In the genomic region with DNA sequence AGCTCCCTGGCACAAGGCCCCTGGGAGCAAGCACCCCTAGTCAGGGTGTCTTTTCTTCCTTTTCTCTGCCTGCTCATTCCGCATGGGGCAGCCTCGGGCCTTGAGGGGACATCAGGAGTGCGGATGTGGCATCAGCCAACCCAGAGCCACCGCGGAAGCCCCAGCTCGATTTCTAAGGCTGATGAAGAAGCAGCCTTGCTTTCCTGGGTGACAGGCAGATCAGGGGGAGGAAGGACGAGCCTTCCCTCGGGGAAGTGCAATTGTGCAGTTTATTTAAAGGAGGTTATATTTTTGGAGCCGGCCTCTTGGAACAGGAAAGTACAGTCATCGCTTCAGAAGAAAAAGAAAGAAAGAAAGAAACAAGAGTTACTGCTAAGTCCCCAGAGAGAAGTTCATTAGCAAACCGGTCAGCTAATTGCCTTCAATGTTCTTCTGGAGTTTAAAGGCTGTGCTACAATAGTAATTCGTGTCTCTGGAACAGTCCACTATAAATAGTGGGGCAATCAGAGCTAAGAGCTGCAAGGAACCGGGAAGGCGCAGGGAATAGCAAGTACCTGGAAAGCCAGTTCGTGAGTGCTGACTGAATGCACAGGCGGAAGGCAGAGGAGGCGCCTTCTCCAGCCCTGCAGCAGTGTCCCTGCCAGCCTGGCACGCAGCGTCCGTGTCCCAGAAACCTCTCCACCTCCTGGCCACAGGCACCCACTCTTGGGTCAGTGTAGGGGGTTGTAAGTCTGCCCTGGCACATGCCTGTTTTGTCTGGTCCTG, we compare ENCODE assay signal across 12 mouse cellular contexts. TPM values are rescaled to one million over a fixed set of nuclear protein-coding genes. Genes with fewer than 3 reads are reported as not detected.
A peak's percentile ranks its signal among the peaks of the same experiment; 100 is the strongest.
DNase-seq lines count a peak whose midpoint lies in the region; ATAC-seq and TF ChIP-seq lines count a peak whose summit lies in the region.
"Had no signal": no experiment of that assay in that cellular context is flagged by ENCODE, and none has a peak within 500 bp of the region (broad histone marks: within the 10 kb centered on the region; RNA-seq: fewer than 3 reads in every experiment).

No protein-coding gene starts in this region.

- no peak for ATAC-seq in heart, postnatal 0 days (ENCODE audit: insufficient read depth, low read depth)
- no peak for ATAC-seq in stomach, embryonic 16.5 days (ENCODE audit: insufficient read depth, low FRiP score)
- no peak for ATAC-seq in stomach, postnatal 0 days (ENCODE audit: low FRiP score, low TSS enrichment)
- ATAC-seq in intestine, embryonic 16.5 days: no peak
- ATAC-seq: liver, postnatal 0 days had no signal

- 49% methylated on average over 20 of the region's 20 CpGs for WGBS in heart, postnatal 0 days
- 61% methylated on average over 20 of the region's 20 CpGs for WGBS in heart, embryonic 10.5 days
- 69% methylated on average over 20 of the region's 20 CpGs for WGBS in stomach, embryonic 16.5 days
- WGBS in stomach, postnatal 0 days: 72% methylated on average over 20 of the region's 20 CpGs
- 56% methylated on average over 20 of the region's 20 CpGs for WGBS in lung, adult 2 months
- WGBS in intestine, embryonic 16.5 days: 64% methylated on average over 20 of the region's 20 CpGs

- H3K27ac ChIP-seq in heart, postnatal 0 days (ENCODE audit: low read depth): no peak overlapping the region
- no peak overlapping the region for H3K27ac ChIP-seq in heart, embryonic 10.5 days
- H3K27ac ChIP-seq in stomach, embryonic 16.5 days (ENCODE audit: low read length): no peak overlapping the region
- H3K27ac ChIP-seq in stomach, postnatal 0 days (replicated peaks): no peak overlapping the region
- no peak overlapping the region for H3K27ac ChIP-seq in intestine, embryonic 16.5 days (ENCODE audit: low read length)

- no peaks in the 10 kb centered on the region for H3K9me3 ChIP-seq in heart, postnatal 0 days (replicated peaks; ENCODE audit: control insufficient read depth, low read length)
- H3K9me3 ChIP-seq in heart, embryonic 10.5 days: no peaks in the 10 kb centered on the region
- no peaks in the 10 kb centered on the region for H3K9me3 ChIP-seq in stomach, embryonic 16.5 days (replicated peaks; ENCODE audit: control insufficient read depth, low read length)
- H3K9me3 ChIP-seq in stomach, postnatal 0 days (ENCODE audit: control insufficient read depth, low read length): no peaks in the 10 kb centered on the region
- H3K9me3 ChIP-seq in intestine, embryonic 16.5 days (ENCODE audit: control insufficient read depth, low read length): no peaks in the 10 kb centered on the region

- H3K4me3 ChIP-seq in heart, postnatal 0 days (ENCODE audit: low read depth, low read length): no peak overlapping the region
- no peak overlapping the region for H3K4me3 ChIP-seq in heart, embryonic 10.5 days
- H3K4me3 ChIP-seq in stomach, embryonic 16.5 days (replicated peaks; ENCODE audit: low read length): no peak overlapping the region
- H3K4me3 ChIP-seq in stomach, postnatal 0 days (ENCODE audit: low read depth, low read length): no peak overlapping the region
- H3K4me3 ChIP-seq in lung, adult 2 months (replicated peaks; ENCODE audit: extremely low read depth, low read depth, low read length): no peak overlapping the region
- H3K4me3 ChIP-seq in intestine, embryonic 16.5 days (ENCODE audit: low read length): no peak overlapping the region

- H3K27me3 ChIP-seq in heart, postnatal 0 days (ENCODE audit: control insufficient read depth, insufficient read depth, low read length): peaks cover 21% of the 10 kb centered on the region
- peaks cover 46% of the 10 kb centered on the region for H3K27me3 ChIP-seq in heart, embryonic 10.5 days (ENCODE audit: insufficient read depth, poor library complexity, severe bottlenecking)
- peaks cover 15% of the 10 kb centered on the region for H3K27me3 ChIP-seq in stomach, embryonic 16.5 days (ENCODE audit: control insufficient read depth, insufficient read depth, low read length)
- 0 out of 2 replicates have a peak, but pooled peaks cover 2% of the 10 kb centered on the region for H3K27me3 ChIP-seq in stomach, postnatal 0 days (ENCODE audit: control insufficient read depth, insufficient read depth, low read length)
- H3K27me3 ChIP-seq in intestine, embryonic 16.5 days (replicated peaks; ENCODE audit: control insufficient read depth, insufficient read depth, low read length): peaks cover 7% of the 10 kb centered on the region; the same call in 1 of the 2 replicates

- no peak for DNase-seq in heart, postnatal 0 days (ENCODE audit: low spot score)
- no peak for DNase-seq in heart, embryonic 10.5 days (ENCODE audit: low spot score)
- no peak for DNase-seq in stomach, postnatal 0 days (ENCODE audit: low spot score)
- DNase-seq in layer of hippocampus, postnatal 14 days (ENCODE audit: low spot score in 2 of 2): peak; percentile 43 to 64
- DNase-seq in right cerebral cortex, postnatal 36 days (ENCODE audit: low spot score in 2 of 2): peak; percentile 55 to 63
- no peak for DNase-seq in lung, adult 2 months
- DNase-seq: kidney, postnatal 25 days; liver, postnatal 0 days; spleen, adult 18-20 months had no signal

- H3K36me3 ChIP-seq in heart, postnatal 0 days (replicated peaks; ENCODE audit: control insufficient read depth, insufficient read depth, low read length): no peaks in the 10 kb centered on the region
- H3K36me3 ChIP-seq in heart, embryonic 10.5 days: no peaks in the 10 kb centered on the region
- H3K36me3 ChIP-seq in stomach, embryonic 16.5 days (ENCODE audit: control insufficient read depth, insufficient read depth, low read length): no peaks in the 10 kb centered on the region
- no peaks in the 10 kb centered on the region for H3K36me3 ChIP-seq in stomach, postnatal 0 days (ENCODE audit: control insufficient read depth, insufficient read depth, low read length)
- H3K36me3 ChIP-seq in intestine, embryonic 16.5 days (ENCODE audit: control insufficient read depth, insufficient read depth, low read length): no peaks in the 10 kb centered on the region

- TF ChIP-seq POLR2A in lung, adult 2 months (IDR thresholded peaks at IDR 0.05; ENCODE audit: borderline replicate concordance, extremely low read depth, low read depth, low read length): no peak

- H3K9ac ChIP-seq in heart, postnatal 0 days (replicated peaks; ENCODE audit: low read depth, low read length): no peak overlapping the region
- 0 out of 2 replicates have a peak overlapping the region, but pooled peaks have one; percentile 15 for H3K9ac ChIP-seq in stomach, embryonic 16.5 days (ENCODE audit: low read length)
- no peak overlapping the region for H3K9ac ChIP-seq in stomach, postnatal 0 days (ENCODE audit: low read length)
- no peak overlapping the region for H3K9ac ChIP-seq in intestine, embryonic 16.5 days (ENCODE audit: low read depth, low read length)
- H3K9ac ChIP-seq: liver, postnatal 0 days had no signal

- H3K4me1 ChIP-seq in heart, postnatal 0 days (ENCODE audit: control insufficient read depth, insufficient read depth): no peaks in the 10 kb centered on the region
- H3K4me1 ChIP-seq in heart, embryonic 10.5 days: peaks cover 8% of the 10 kb centered on the region; the same call in 1 of the 2 replicates
- H3K4me1 ChIP-seq in stomach, embryonic 16.5 days (ENCODE audit: control insufficient read depth, insufficient read depth, low read length): no peaks in the 10 kb centered on the region
- no peaks in the 10 kb centered on the region for H3K4me1 ChIP-seq in stomach, postnatal 0 days (replicated peaks; ENCODE audit: control insufficient read depth, insufficient read depth)
- H3K4me1 ChIP-seq in lung, adult 2 months (ENCODE audit: control insufficient read depth, insufficient read depth, low read length): no peaks in the 10 kb centered on the region
- H3K4me1 ChIP-seq in intestine, embryonic 16.5 days (ENCODE audit: control insufficient read depth, insufficient read depth, low read length): peaks cover 3% of the 10 kb centered on the region; the same call in 1 of the 2 replicates

- no peak for TF ChIP-seq EP300 in heart, postnatal 0 days (IDR thresholded peaks at IDR 0.05; ENCODE audit: low read depth)
- no peak for TF ChIP-seq EP300 in stomach, postnatal 0 days (optimal IDR thresholded peaks at IDR 0.05)

- H3K4me2 ChIP-seq in heart, postnatal 0 days (ENCODE audit: low read depth, low read length): peak overlapping the region; percentile 23; the same call in 1 of the 2 replicates
- no peak overlapping the region for H3K4me2 ChIP-seq in stomach, embryonic 16.5 days (ENCODE audit: low read depth, low read length)
- H3K4me2 ChIP-seq in stomach, postnatal 0 days (replicated peaks; ENCODE audit: low read depth): no peak overlapping the region
- no peak overlapping the region for H3K4me2 ChIP-seq in intestine, embryonic 16.5 days (ENCODE audit: low read depth, low read length)

- no peak for TF ChIP-seq CTCF in heart, postnatal 0 days (IDR thresholded peaks at IDR 0.05; ENCODE audit: low read depth)
- TF ChIP-seq CTCF in stomach, postnatal 0 days (IDR thresholded peaks at IDR 0.05; ENCODE audit: low read depth): no peak
- TF ChIP-seq CTCF in lung, adult 2 months (IDR thresholded peaks at IDR 0.05; ENCODE audit: insufficient read depth, low read length): no peak

RNA-seq across cellular contexts. Expression of a gene that starts 24.4 kb away (rescaled TPM):
- total RNA-seq in heart, postnatal 0 days (2014; rRNA removed; ENCODE audit: low replicate concordance): 86.6 and 119 TPM in 2 replicates
- 169 and 177 TPM in 2 replicates for polyA plus RNA-seq in heart, postnatal 0 days (2015; fragmentation: Nextera tagmentation; extraction: Ambion mirVana)
- polyA plus RNA-seq in heart, embryonic 10.5 days (2016; fragmentation: Nextera tagmentation; extraction: Ambion mirVana): 271 and 283 TPM in 2 replicates
- 242 and 272 TPM in 2 replicates for polyA plus RNA-seq in stomach, embryonic 16.5 days (2015; fragmentation: Nextera tagmentation; extraction: Ambion mirVana)
- polyA plus RNA-seq in stomach, postnatal 0 days (2015; fragmentation: Nextera tagmentation; extraction: Ambion mirVana): 148 TPM in 2 replicates
- total RNA-seq in layer of hippocampus, postnatal 14 days (2021): 100 to 1,000 TPM; 337 to 342 TPM
- 57.4 and 82.5 TPM in 2 replicates for polyA plus RNA-seq in lung, adult 2 months (2012; rRNA removed)
- 252 and 268 TPM in 2 replicates for polyA plus RNA-seq in intestine, embryonic 16.5 days (2015; fragmentation: Nextera tagmentation; extraction: Ambion mirVana)

RNA-seq across cellular contexts. Expression of a gene that starts 36.1 kb away (rescaled TPM):
- 151 and 164 TPM in 2 replicates for total RNA-seq in heart, postnatal 0 days (2014; rRNA removed; ENCODE audit: low replicate concordance)
- polyA plus RNA-seq in heart, postnatal 0 days (2015; fragmentation: Nextera tagmentation; extraction: Ambion mirVana): 173 and 182 TPM in 2 replicates
- 43.7 and 44.2 TPM in 2 replicates for polyA plus RNA-seq in heart, embryonic 10.5 days (2016; fragmentation: Nextera tagmentation; extraction: Ambion mirVana)
- polyA plus RNA-seq in stomach, embryonic 16.5 days (2015; fragmentation: Nextera tagmentation; extraction: Ambion mirVana): 24.9 and 26.7 TPM in 2 replicates
- polyA plus RNA-seq in stomach, postnatal 0 days (2015; fragmentation: Nextera tagmentation; extraction: Ambion mirVana): 69.9 and 71.5 TPM in 2 replicates
- total RNA-seq in layer of hippocampus, postnatal 14 days (2021): 100 to 1,000 TPM; 258 to 259 TPM
- 209 and 247 TPM in 2 replicates for polyA plus RNA-seq in lung, adult 2 months (2012; rRNA removed)
- polyA plus RNA-seq in intestine, embryonic 16.5 days (2015; fragmentation: Nextera tagmentation; extraction: Ambion mirVana): 30.0 and 42.5 TPM in 2 replicates
- total RNA-seq: MEL had no signal

RNA-seq across cellular contexts. Expression of a gene that starts 37.1 kb away (rescaled TPM):
- 21.8 and 99.5 TPM in 2 replicates for total RNA-seq in heart, postnatal 0 days (2014; rRNA removed; ENCODE audit: low replicate concordance)
- 149 and 153 TPM in 2 replicates for polyA plus RNA-seq in heart, postnatal 0 days (2015; fragmentation: Nextera tagmentation; extraction: Ambion mirVana)
- 117 and 136 TPM in 2 replicates for polyA plus RNA-seq in heart, embryonic 10.5 days (2016; fragmentation: Nextera tagmentation; extraction: Ambion mirVana)
- 406 and 433 TPM in 2 replicates for polyA plus RNA-seq in stomach, embryonic 16.5 days (2015; fragmentation: Nextera tagmentation; extraction: Ambion mirVana)
- 636 and 675 TPM in 2 replicates for polyA plus RNA-seq in stomach, postnatal 0 days (2015; fragmentation: Nextera tagmentation; extraction: Ambion mirVana)
- 10 to 100 TPM; 33.8 to 37.6 TPM for total RNA-seq in layer of hippocampus, postnatal 14 days (2021)
- polyA plus RNA-seq in lung, adult 2 months (2012; rRNA removed): 51.9 and 62.7 TPM in 2 replicates
- 288 and 325 TPM in 2 replicates for polyA plus RNA-seq in intestine, embryonic 16.5 days (2015; fragmentation: Nextera tagmentation; extraction: Ambion mirVana)

Comparison
In these comparisons a context has a peak if more than half of its experiments do, and no peak if none do; other contexts are left out.
1. DNase-seq: peak in layer of hippocampus, postnatal 14 days (2 of 2) and right cerebral cortex, postnatal 36 days (2 of 2); none in heart, postnatal 0 days (single experiment), heart, embryonic 10.5 days (single experiment), stomach, postnatal 0 days (single experiment) and lung, adult 2 months (single experiment).